Mouse (Mus musculus): ENCODE measurements around the gene Sult4a1. TPM values are rescaled to one million over a fixed set of nuclear protein-coding genes. Genes with fewer than 3 reads are reported as not detected.

The Sult4a1 gene
- total RNA-seq (2014; fragmentation: Nextera tagmentation) (not detected in 2 replicates), total RNA-seq (2017) (not detected in 2 replicates)

GRCm38 (mm10) chr15:84105105-84105923 lies at the start of gene Sult4a1:
Sult4a1 (minus strand) TSS chr15:84105754.
- peak; percentile 20; the same call in 1 of the 2 replicates for ATAC-seq (replicated peaks; ENCODE audit: poor library complexity, severe bottlenecking)

- no peak for ATAC-seq (replicated peaks; ENCODE audit: poor library complexity, severe bottlenecking)
Observed at GRCm38 (mm10) chr15:84140929-84141328, 35.4 kb upstream of the Sult4a1 start.

- no peak for ATAC-seq (replicated peaks; ENCODE audit: poor library complexity, severe bottlenecking)
Observed at GRCm38 (mm10) chr15:84140109-84140508, 34.6 kb upstream of the Sult4a1 start.

GRCm38 (mm10) chr15:84139592-84140005 lies 34.0 kb upstream of the Sult4a1 start:
- ATAC-seq (replicated peaks; ENCODE audit: poor library complexity, severe bottlenecking) = peak; percentile 74

- no peak for ATAC-seq (replicated peaks; ENCODE audit: poor library complexity, severe bottlenecking)
Observed at GRCm38 (mm10) chr15:84136473-84137415, 31.2 kb upstream of the Sult4a1 start.

- peak; percentile 47 for ATAC-seq (replicated peaks; ENCODE audit: poor library complexity, severe bottlenecking)
Observed at GRCm38 (mm10) chr15:84135472-84135871, 29.9 kb upstream of the Sult4a1 start.

- no peak for ATAC-seq (replicated peaks; ENCODE audit: poor library complexity, severe bottlenecking)
Observed at GRCm38 (mm10) chr15:84133440-84133839, 27.9 kb upstream of the Sult4a1 start.

- ATAC-seq (replicated peaks; ENCODE audit: poor library complexity, severe bottlenecking) = no peak
Observed at GRCm38 (mm10) chr15:84131971-84132370, 26.4 kb upstream of the Sult4a1 start.

GRCm38 (mm10) chr15:84131096-84131786 lies 25.7 kb upstream of the Sult4a1 start:
- ATAC-seq (replicated peaks; ENCODE audit: poor library complexity, severe bottlenecking) = no peak

GRCm38 (mm10) chr15:84126871-84127270 lies 21.3 kb upstream of the Sult4a1 start:
- ATAC-seq (replicated peaks; ENCODE audit: poor library complexity, severe bottlenecking) = peak; percentile 98

- peak; percentile 60 for ATAC-seq (replicated peaks; ENCODE audit: poor library complexity, severe bottlenecking)
Observed at GRCm38 (mm10) chr15:84126447-84126846, 20.9 kb upstream of the Sult4a1 start.

- ATAC-seq (replicated peaks; ENCODE audit: poor library complexity, severe bottlenecking) = no peak
Observed at GRCm38 (mm10) chr15:84124086-84124485, 18.5 kb upstream of the Sult4a1 start.

- no peak for ATAC-seq (replicated peaks; ENCODE audit: poor library complexity, severe bottlenecking)
Observed at GRCm38 (mm10) chr15:84123075-84123474, 17.5 kb upstream of the Sult4a1 start, which contains the start of gene Pnpla5. Pnpla5 (minus strand) TSS chr15:84123175.

GRCm38 (mm10) chr15:84121036-84121435 lies 15.5 kb upstream of the Sult4a1 start:
- ATAC-seq (replicated peaks; ENCODE audit: poor library complexity, severe bottlenecking) = 0 out of 2 replicates have a peak, but pooled peaks have one; percentile 37

GRCm38 (mm10) chr15:84120612-84121011 lies 15.1 kb upstream of the Sult4a1 start:
- no peak; the same call in 1 of the 2 replicates for ATAC-seq (replicated peaks; ENCODE audit: poor library complexity, severe bottlenecking)

- ATAC-seq (replicated peaks; ENCODE audit: poor library complexity, severe bottlenecking) = no peak
Observed at GRCm38 (mm10) chr15:84116466-84116865, 10.9 kb upstream of the Sult4a1 start.

- no peak for ATAC-seq (replicated peaks; ENCODE audit: poor library complexity, severe bottlenecking)
Observed at GRCm38 (mm10) chr15:84115727-84116126, 10.2 kb upstream of the Sult4a1 start.

- ATAC-seq (replicated peaks; ENCODE audit: poor library complexity, severe bottlenecking) = no peak
Observed at GRCm38 (mm10) chr15:84113873-84114272, 8.3 kb upstream of the Sult4a1 start.

- ATAC-seq (replicated peaks; ENCODE audit: poor library complexity, severe bottlenecking) = peak; percentile 54
Observed at GRCm38 (mm10) chr15:84108899-84109298, 3.3 kb upstream of the Sult4a1 start.

- no peak for ATAC-seq (replicated peaks; ENCODE audit: poor library complexity, severe bottlenecking)
Observed at GRCm38 (mm10) chr15:84105924-84106500, 458 bp upstream of the Sult4a1 start.
